Mouse (Mus musculus) midbrain, embryonic 16.5 days (tissue): ENCODE results near the gene Erich6. TPM values are rescaled to one million over a fixed set of nuclear protein-coding genes. Genes with fewer than 3 reads are reported as not detected.

Source experiments
- ATAC-seq: fragments of 200-750 bp; cut with Nextera tagmentation; 2 replicates; pipeline ENCODE4 v1.8.0; 2017; ENCODE audit warnings: moderate TSS enrichment
- H3K27ac ChIP-seq: fragments of 300-500 bp; sonication (generic); 2 replicates; pipeline ENCODE4 v1.5.1; 2014; ENCODE audit warnings: mild to moderate bottlenecking, low read length, mixed read lengths
- H3K27me3 ChIP-seq: fragments of 300-500 bp; sonication (generic); 2 replicates; pipeline ENCODE4 v1.6.1; 2014; ENCODE audit warnings: low read depth, low read length, mixed read lengths; ENCODE audit not compliant: control insufficient read depth, insufficient read depth
- H3K36me3 ChIP-seq: fragments of 300-500 bp; sonication (generic); 2 replicates; pipeline ENCODE4 v1.6.1; 2014; ENCODE audit warnings: mild to moderate bottlenecking, low read length, moderate library complexity, mixed read lengths; ENCODE audit not compliant: control insufficient read depth, insufficient read depth
- H3K4me1 ChIP-seq: fragments of 300-500 bp; sonication (generic); 2 replicates; pipeline ENCODE4 v1.6.1; 2014; ENCODE audit warnings: mild to moderate bottlenecking, low read length, mixed read lengths; ENCODE audit not compliant: control insufficient read depth, insufficient read depth
- H3K4me2 ChIP-seq: fragments of 300-500 bp; sonication (generic); 2 replicates; pipeline ENCODE4 v1.6.1; 2014; ENCODE audit warnings: mild to moderate bottlenecking, low read length, mixed read lengths
- H3K4me3 ChIP-seq: fragments of 300-500 bp; sonication (generic); 2 replicates; pipeline ENCODE4 v1.5.1; 2014; ENCODE audit warnings: low read depth, mild to moderate bottlenecking, low read length, moderate library complexity, mixed read lengths
- H3K9ac ChIP-seq: fragments of 300-500 bp; sonication (generic); 2 replicates; pipeline ENCODE4 v1.6.1; 2014; ENCODE audit warnings: low read depth, low read length, mixed read lengths
- H3K9me3 ChIP-seq: fragments of 300-500 bp; sonication (generic); replicated peaks from 2 replicates; pipeline ENCODE4 v1.6.1; 2014; ENCODE audit warnings: mild to moderate bottlenecking, low read length, mixed read lengths; ENCODE audit not compliant: control insufficient read depth, poor library complexity, severe bottlenecking
- WGBS: fragments of 180-500 bp; shearing (Covaris S2); extraction: QIAGEN DNeasy Blood & Tissue Kit; methylation state at CpG from one replicate; pipeline ENCODE4 v1.1.7; 2014; 5-methylcytosine and 5-hydroxymethylcytosine counted together
- polyA plus RNA-seq: library from polyadenylated mRNA; unstranded; fragments of >200 nt; fragmentation: Nextera tagmentation; extraction: Ambion mirVana; gene quantifications from 2 replicates; pipeline ENCODE4 v1.2.1, GENCODE M21; 2015

The Erich6 gene
- polyA plus RNA-seq, 1 experiment from 2014 or later: 0.26 TPM

- 43% methylated on average over 2 of the region's 2 CpGs for WGBS
- Histone ChIP-seq H3K9me3 (no peaks in the 10 kb centered on the region), H3K27ac (no peak overlapping the region), H3K36me3 (peaks cover 6% of the 10 kb centered on the region; the same call in 1 of the 2 replicates), H3K4me3 (no peak overlapping the region), H3K4me1 (peaks cover 9% of the 10 kb centered on the region), H3K27me3 (no peaks in the 10 kb centered on the region), H3K9ac (no peak overlapping the region), H3K4me2 (no peak overlapping the region)
- ATAC-seq: no peak
These were observed 41.9 kb upstream of the Erich6 start for GRCm38 (mm10) chr3:58678905-58679304.

- Histone ChIP-seq H3K4me2 (no peak overlapping the region), H3K4me3 (no peak overlapping the region), H3K9me3 (no peaks in the 10 kb centered on the region), H3K27ac (no peak overlapping the region), H3K4me1 (peaks cover 9% of the 10 kb centered on the region), H3K9ac (no peak overlapping the region), H3K36me3 (peaks cover 6% of the 10 kb centered on the region; the same call in 1 of the 2 replicates), H3K27me3 (no peaks in the 10 kb centered on the region)
- ATAC-seq: no peak
- WGBS: 68% methylated on average over 8 of the region's 8 CpGs
These were observed 41.4 kb upstream of the Erich6 start for GRCm38 (mm10) chr3:58678384-58678783.

DNA sequence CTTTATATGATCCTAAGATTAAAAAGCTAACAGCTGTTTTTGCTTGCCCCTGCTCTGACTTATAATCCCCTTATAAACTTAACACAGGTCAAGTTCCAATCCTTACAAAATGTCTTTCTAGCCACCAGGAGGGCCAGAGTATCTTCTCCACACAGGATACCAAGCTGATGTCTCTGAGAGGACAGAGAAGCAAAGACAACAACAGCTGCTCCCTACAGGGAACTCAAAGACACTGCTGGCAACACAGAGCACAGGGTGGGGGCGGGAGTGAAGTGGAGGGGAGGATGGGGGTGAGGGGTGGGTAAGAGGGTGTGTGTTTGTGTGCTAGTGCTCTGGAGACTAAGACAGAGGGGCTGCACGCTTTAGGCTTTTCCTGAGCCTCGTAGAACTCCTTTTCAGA is 40.6 kb upstream of the Erich6 start:
- H3K4me3 ChIP-seq: no peak overlapping the region
- ATAC-seq: no peak
- H3K9ac ChIP-seq: no peak overlapping the region
- no peaks in the 10 kb centered on the region for H3K9me3 ChIP-seq
- WGBS: 62% methylated on average over 3 of the region's 3 CpGs
- no peak overlapping the region for H3K4me2 ChIP-seq
- peaks cover 6% of the 10 kb centered on the region; the same call in 1 of the 2 replicates for H3K36me3 ChIP-seq
- peaks cover 9% of the 10 kb centered on the region for H3K4me1 ChIP-seq
- H3K27me3 ChIP-seq: no peaks in the 10 kb centered on the region
- no peak overlapping the region for H3K27ac ChIP-seq

GRCm38 (mm10) chr3:58673295-58673694 is 36.3 kb upstream of the Erich6 start:
- Histone ChIP-seq H3K4me1 (no peaks in the 10 kb centered on the region), H3K9me3 (no peaks in the 10 kb centered on the region), H3K9ac (no peak overlapping the region), H3K27me3 (no peaks in the 10 kb centered on the region), H3K27ac (no peak overlapping the region), H3K36me3 (peaks cover 6% of the 10 kb centered on the region; the same call in 1 of the 2 replicates), H3K4me3 (no peak overlapping the region), H3K4me2 (no peak overlapping the region)
- ATAC-seq: no peak
- 83% methylated on average over 5 of the region's 5 CpGs for WGBS

DNA sequence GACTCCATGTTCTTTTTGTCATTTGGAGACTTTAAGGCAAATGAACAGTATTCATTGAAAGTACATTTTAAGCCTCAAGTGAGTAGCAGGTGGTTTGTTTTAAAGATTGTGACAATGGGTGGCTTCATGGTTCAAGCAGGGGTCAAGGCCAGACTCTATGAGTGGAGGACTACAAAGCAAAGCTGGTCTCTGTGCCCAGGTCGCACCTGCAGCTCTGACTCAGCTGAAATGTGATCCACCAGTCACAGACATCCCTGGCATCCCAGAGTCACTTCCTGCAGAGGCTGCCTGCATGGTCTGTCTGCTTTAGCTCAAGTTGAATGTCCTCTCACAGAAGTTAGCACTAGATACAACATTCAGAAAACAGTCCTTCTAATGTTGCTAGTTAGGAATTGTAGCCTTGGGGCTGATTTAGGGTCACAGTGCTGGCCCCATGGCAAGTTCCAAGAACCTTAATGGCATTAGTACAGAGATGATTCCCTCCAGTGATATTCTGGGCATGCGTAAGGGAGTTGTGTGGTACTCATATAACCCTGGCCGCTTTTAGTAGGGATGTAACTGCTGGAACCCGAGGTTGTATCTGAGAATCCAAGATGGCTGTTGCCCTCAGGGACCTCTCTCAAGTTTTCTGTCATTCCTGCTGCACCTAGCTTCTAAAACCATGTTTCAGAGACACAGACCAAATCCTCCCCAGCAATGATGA is 35.6 kb upstream of the Erich6 start:
- H3K4me3 ChIP-seq: no peak overlapping the region
- H3K4me2 ChIP-seq: no peak overlapping the region
- WGBS: 81% methylated on average over 4 of the region's 4 CpGs
- no peak for ATAC-seq
- no peak overlapping the region for H3K9ac ChIP-seq
- no peaks in the 10 kb centered on the region for H3K27me3 ChIP-seq
- peaks cover 6% of the 10 kb centered on the region; the same call in 1 of the 2 replicates for H3K36me3 ChIP-seq
- H3K4me1 ChIP-seq: no peaks in the 10 kb centered on the region
- H3K27ac ChIP-seq: no peak overlapping the region
- H3K9me3 ChIP-seq: no peaks in the 10 kb centered on the region

DNA sequence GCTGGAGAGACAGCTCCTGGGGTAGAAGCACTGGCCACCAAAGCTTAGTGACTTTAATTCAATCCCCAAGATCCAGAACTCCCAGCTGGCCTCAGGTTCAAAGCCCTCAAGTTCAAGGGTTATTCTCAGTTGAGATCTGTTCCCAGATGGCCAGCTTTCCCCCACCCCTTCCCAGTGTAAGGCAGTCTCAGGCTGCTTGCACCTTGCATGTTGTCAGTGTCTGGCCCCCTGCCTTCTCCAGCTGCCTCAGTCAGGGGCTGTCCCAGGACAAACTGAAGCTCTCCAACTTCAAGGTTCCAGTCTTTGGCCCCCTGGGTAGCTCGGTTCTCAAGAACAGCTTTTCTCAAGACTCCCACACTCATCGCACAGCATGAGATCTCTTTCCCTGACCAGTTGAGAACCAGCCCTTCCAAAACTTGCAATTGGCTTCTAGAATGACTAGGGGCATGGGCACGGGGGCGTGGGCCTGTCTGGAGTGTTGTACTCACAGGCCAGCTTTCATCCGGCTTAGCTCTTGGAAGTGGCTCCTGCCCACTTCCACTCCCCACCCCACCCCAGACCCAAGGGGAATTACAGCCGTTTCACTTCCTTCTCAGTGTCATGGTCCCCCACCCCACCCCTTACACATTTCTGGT is 34.7 kb upstream of the Erich6 start:
- Histone ChIP-seq H3K9me3 (no peaks in the 10 kb centered on the region), H3K4me1 (no peaks in the 10 kb centered on the region), H3K27ac (no peak overlapping the region), H3K4me2 (no peak overlapping the region), H3K27me3 (no peaks in the 10 kb centered on the region), H3K36me3 (peaks cover 6% of the 10 kb centered on the region; the same call in 1 of the 2 replicates), H3K9ac (no peak overlapping the region), H3K4me3 (no peak overlapping the region)
- 71% methylated on average over 6 of the region's 6 CpGs for WGBS
- no peak for ATAC-seq

- no peak overlapping the region for H3K9ac ChIP-seq
- no peak for ATAC-seq
- H3K4me1 ChIP-seq: no peaks in the 10 kb centered on the region
- peaks cover 9% of the 10 kb centered on the region; the same call in 1 of the 2 replicates for H3K9me3 ChIP-seq
- H3K4me2 ChIP-seq: no peak overlapping the region
- H3K4me3 ChIP-seq: no peak overlapping the region
- H3K27ac ChIP-seq: no peak overlapping the region
- H3K27me3 ChIP-seq: no peaks in the 10 kb centered on the region
- H3K36me3 ChIP-seq: no peaks in the 10 kb centered on the region
- 89% methylated on average over 7 of the region's 7 CpGs for WGBS
These were observed 27.0 kb upstream of the Erich6 start for GRCm38 (mm10) chr3:58663970-58664369.

DNA sequence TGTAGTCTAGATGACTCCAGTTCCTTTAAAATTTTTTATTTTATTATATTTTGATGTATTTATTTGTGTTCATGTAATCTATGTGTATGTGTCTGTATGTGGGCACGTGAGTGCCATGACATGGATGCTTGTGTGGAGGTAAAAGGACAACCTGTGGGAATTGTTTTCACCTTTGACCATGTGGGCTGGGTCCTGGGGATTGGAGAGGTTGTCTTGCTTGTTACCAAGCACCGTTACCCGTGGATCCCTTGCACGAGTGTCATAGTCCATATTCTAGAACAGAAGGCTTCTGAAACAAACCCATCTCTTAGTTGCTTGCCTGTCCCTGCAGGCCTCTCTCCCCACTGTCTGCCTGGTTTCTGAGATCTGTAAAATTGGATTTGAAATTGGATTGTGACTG is 23.6 kb upstream of the Erich6 start:
- H3K36me3 ChIP-seq: no peaks in the 10 kb centered on the region
- peaks cover 2% of the 10 kb centered on the region; the same call in 1 of the 2 replicates for H3K9me3 ChIP-seq
- H3K4me1 ChIP-seq: no peaks in the 10 kb centered on the region
- H3K9ac ChIP-seq: no peak overlapping the region
- no peak for ATAC-seq
- 87% methylated on average over 4 of the region's 4 CpGs for WGBS
- H3K27ac ChIP-seq: no peak overlapping the region
- no peaks in the 10 kb centered on the region for H3K27me3 ChIP-seq
- H3K4me3 ChIP-seq: no peak overlapping the region
- no peak overlapping the region for H3K4me2 ChIP-seq

DNA sequence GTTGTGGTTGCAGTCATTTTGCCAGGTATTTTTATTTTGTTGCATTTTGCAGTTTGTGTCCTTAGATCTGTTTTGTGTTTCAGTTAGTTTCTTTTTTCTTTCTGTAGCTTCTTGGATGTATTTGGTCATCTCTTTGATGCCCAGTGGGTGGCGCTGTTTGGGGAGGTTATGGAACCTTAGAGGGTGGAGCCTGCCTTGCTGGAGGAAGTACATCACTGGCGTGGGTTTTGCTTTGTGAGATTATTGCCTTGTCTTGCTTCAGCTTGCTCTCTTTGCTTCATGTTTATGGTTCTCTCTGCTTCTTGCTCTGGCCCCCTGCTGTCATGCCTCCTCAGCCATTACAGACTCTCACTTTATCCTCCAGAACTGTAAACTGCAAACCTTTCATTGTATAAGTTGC is 20.3 kb upstream of the Erich6 start:
- ATAC-seq: no peak
- Histone ChIP-seq H3K9ac (no peak overlapping the region), H3K4me3 (no peak overlapping the region), H3K36me3 (no peaks in the 10 kb centered on the region), H3K27ac (no peak overlapping the region), H3K4me1 (no peaks in the 10 kb centered on the region), H3K27me3 (no peaks in the 10 kb centered on the region), H3K9me3 (no peaks in the 10 kb centered on the region), H3K4me2 (no peak overlapping the region)
- WGBS: 30% methylated on average over 2 of the region's 2 CpGs
